Mouse (Mus musculus): Measurements from ENCODE around the gene Plod3.
"Not testable (repeated sequence)": the region's sequence is repeated elsewhere in the genome, so short reads cannot be mapped to it uniquely, and the experiment has no call there.

Gene Plod3

DNA sequence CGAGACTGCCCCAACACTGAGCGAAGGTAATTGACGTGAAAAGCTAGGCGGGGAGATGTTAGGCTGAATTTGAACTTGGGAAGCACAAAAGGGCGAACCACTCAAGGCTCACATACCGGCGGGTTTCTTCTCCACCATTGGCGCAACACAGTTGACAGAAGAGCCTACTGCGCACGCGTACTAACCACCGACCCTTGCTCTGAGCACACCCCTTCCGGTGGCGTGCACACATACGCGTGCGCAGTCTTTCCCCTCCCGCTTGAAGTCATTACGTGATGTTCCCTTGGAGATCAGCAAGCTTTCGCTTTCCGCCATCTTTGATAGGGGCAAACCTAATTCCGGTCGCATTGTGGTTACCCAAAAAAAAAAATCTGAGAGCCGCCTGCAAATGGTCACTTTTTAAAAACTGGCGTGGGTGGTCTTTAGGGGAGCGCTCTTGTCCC, at the start of gene Plod3:
Gene Plod3, plus strand, starts transcription at position 325 of the 443 bp plus-strand sequence.
- peak; percentile 99 for DNase-seq (ENCODE audit: low read depth, low spot score)

- no peak for DNase-seq (ENCODE audit: low read depth, low spot score)
Measured at GRCm38 (mm10) chr5:136937621-136938020, 49.2 kb upstream of the Plod3 start.

DNA sequence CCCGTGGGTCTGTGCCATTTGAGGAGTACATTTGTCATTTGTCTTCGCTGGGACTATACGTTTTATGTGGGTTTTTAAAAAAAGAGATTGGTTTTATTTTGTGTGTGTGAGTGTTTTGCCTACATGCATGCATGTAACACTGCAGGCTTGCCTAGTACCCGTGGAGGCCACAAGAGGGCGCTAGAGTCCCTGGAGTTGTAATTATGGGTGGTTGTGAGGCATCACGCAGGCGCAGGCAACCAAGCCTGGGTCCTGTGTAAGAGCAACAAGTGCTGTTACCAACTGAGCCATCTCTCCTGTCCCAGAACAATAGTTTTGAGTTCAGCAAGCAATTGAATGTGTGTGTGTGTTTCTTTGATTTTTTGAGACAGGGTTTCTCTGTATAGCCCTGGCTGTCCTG, 47.5 kb upstream of the Plod3 start:
- no peak for DNase-seq (ENCODE audit: low read depth, low spot score)

- DNase-seq (ENCODE audit: low read depth, low spot score) = not testable (repeated sequence)
Measured at GRCm38 (mm10) chr5:136940029-136940428, 46.8 kb upstream of the Plod3 start.

GRCm38 (mm10) chr5:136940845-136941560, 45.8 kb upstream of the Plod3 start:
- DNase-seq (ENCODE audit: low read depth, low spot score) = no peak

- no peak for DNase-seq (ENCODE audit: low read depth, low spot score)
Measured at GRCm38 (mm10) chr5:136942781-136943180, 44.0 kb upstream of the Plod3 start.

DNA sequence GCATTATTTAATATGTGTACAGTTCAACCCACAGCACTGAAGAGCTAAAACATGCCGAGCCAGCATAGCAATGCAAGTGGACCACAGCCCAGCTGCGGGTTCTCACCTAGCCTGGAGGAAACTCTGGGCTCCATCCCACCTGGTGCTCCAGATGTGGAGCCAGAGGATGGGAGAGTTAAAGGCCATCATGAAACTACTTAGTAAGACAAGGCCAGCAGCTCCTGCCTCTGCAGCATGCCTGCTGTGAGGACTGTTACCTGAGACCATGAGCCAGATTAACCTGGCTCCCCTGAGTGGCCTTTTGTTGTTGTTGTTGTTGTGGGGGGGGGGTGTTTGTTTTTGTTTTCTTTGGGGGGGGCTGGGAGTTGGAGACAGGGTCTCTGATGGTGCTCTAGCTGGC, 43.4 kb upstream of the Plod3 start:
- DNase-seq (ENCODE audit: low read depth, low spot score) = no peak

DNA sequence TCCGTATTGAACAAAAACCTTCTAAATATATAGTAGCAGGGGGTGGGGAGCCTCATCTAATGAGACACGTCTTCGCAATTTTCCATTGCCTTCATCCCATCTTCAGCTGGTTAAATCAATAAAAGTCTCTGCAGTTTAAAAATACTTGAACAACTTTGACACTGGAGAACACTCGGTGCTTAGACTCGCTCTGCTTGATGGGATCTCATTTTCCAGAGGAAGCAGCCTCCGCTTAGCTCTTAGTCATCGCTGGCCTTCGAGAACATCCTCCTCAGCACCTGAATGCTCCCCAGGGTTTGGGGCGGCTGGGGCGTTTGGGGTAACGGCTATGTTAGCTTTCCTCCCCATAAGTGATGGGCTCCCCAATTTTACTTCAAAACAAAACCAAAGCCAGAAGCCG, 41.7 kb upstream of the Plod3 start:
- DNase-seq (ENCODE audit: low read depth, low spot score) = no peak

DNA sequence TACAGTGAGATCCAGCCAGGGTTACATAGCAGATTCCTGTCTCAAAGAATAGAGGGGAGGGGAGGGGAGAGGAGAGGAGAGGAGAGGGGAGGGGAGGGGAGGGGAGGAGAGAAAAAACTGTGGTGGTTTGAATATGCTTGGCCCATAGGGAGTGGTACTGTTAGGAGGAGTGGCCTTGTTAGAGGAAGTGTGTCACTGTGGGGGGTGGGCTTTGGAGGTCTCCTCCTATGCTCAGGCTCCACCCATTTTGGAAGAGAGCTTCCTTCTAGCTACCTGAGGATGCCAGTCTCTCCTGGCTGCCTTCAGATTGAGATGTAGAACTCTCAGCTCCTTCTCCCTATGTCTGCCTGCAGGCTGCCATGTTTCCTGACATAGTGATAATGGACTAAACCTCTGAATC, 38.9 kb upstream of the Plod3 start:
- DNase-seq (ENCODE audit: low read depth, low spot score) = no peak

DNA sequence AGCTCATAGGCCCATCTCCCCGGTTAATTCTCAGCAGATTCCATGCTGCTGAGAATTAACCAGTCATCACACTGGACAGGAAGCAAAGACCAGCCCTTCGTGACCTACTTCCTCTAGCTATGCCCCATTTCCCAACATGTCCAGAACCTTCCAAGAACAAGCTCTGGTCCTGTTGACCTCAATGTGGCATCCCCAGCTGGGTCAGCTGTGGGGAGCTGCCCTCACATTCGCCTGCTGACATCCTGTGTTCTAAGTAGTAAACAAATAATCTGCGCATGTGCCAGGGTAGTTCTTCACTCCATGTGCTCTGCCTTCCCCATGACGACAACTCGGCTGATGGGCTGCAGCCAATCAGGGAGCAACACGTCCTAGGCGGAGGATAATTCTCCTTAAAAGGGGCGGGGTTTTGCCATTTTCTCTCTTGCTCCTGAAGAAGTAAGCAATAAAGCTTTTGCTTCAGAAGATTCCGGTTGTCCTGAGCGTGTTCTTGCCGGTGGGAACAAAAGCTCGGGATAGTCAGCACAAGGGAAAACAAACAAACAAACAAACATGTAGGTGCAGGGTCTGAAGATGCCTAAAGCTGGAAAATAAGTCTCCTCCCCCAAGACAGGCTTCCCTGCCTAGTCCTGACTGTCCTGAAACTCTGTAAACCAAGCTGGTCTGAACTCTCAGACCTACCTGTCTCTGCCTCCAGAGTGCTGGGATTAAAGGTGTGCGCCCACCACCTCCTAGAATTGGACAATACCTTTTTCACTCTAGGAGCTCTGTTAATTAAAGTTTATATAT, 37.1 kb upstream of the Plod3 start:
- DNase-seq (ENCODE audit: low read depth, low spot score) = not testable (repeated sequence)

GRCm38 (mm10) chr5:136950521-136950920, 36.3 kb upstream of the Plod3 start:
- DNase-seq (ENCODE audit: low read depth, low spot score) = no peak

DNA sequence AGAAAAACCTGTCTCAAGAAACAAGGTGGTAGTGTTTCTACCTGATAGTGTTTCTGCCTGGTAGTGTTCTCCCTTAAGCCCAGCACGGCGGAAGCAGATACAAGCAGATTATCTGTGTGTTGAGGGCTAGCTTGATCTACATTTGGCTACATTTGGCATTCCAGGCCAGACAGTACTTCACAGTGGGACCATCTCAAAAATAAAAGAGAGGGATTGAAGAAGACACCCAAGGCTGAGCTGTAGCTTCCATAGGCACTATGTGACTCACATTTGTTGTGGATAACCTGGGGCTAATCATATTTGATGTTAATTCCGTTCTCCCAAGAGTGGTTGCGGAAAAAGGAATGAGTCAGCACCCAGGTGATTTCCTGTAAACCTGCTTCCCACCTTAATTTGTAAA, 34.7 kb upstream of the Plod3 start:
- DNase-seq (ENCODE audit: low read depth, low spot score) = no peak

DNA sequence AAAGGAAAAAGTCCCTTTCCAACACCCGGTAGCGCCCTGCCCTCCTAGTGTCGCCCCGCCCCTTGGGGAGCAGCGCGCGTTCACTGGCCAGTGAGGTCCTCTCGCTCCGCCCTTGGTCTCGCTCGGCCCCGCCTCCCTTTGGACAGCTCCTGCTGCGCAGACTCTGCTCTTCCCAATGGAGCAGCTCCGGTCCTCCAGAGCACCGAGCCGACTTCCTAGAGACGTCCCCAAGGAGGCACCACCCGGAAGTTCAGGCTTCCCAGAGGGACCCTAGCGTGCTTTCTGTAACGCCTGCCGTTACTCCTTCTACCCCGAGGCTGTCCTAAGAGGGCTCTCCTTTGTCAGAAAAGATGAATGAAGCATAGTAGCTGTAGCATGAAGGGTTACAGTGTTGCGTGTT, 33.8 kb upstream of the Plod3 start, which contains the start of gene Fis1:
Gene Fis1, plus strand, starts transcription at position 261 of the 400 bp plus-strand sequence.
- peak; percentile 95 for DNase-seq (ENCODE audit: low read depth, low spot score)

DNA sequence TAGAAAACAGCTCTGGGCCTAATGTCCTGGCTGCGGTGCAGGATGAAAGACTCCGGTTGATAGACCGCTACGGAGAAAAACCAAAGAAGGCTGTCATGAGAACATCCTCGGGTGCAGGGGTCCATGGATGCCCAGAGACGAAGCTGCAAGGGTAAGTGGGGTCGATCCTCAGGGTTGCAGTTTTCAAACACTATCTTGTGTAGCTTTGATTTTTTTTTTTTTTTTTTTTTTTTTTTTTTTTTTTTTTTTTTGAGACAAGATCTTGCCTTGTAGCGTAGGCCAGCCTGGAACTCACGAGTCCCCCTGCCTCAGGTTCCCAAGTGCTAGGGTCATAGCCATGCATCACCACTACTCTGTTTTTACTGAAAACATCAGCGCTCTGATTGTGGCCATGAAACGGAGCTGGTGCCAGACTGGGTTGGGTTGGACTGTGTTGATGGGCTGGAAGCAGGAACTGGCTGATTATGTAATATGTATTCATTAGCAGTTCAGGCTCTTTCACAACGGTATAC, 33.3 kb upstream of the Plod3 start:
- DNase-seq (ENCODE audit: low read depth, low spot score) = peak; percentile 53

GRCm38 (mm10) chr5:136955622-136956021, 31.2 kb upstream of the Plod3 start:
- DNase-seq (ENCODE audit: low read depth, low spot score) = no peak

- no peak for DNase-seq (ENCODE audit: low read depth, low spot score)
Measured at GRCm38 (mm10) chr5:136957250-136957649, 29.6 kb upstream of the Plod3 start.

GRCm38 (mm10) chr5:136958991-136959605, 27.7 kb upstream of the Plod3 start:
- DNase-seq (ENCODE audit: low read depth, low spot score) = no peak

DNA sequence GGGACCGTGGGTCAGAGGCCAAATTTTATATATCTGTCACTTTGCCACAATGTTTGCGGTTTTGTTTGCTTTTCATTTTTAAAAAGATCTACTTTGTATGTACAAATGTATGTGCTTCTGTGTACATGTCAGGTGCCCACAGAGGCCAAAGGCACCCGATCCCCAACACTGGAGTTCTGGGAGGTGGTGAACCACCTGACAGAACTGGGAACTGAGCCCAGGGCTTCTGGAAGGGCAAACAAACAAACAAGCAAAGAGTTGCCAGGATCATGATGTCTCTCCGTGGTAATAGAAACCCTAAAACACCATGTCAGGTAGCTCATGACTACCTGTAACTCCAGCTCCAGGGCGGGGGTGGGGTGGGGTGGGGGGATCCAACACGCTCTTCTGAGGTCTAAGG, 26.8 kb upstream of the Plod3 start:
- DNase-seq (ENCODE audit: low read depth, low spot score) = no peak

GRCm38 (mm10) chr5:136961334-136961982, 25.4 kb upstream of the Plod3 start:
- no peak for DNase-seq (ENCODE audit: low read depth, low spot score)

- peak; percentile 85 for DNase-seq (ENCODE audit: low read depth, low spot score)
Measured at GRCm38 (mm10) chr5:136961983-136962461, 24.8 kb upstream of the Plod3 start.

DNA sequence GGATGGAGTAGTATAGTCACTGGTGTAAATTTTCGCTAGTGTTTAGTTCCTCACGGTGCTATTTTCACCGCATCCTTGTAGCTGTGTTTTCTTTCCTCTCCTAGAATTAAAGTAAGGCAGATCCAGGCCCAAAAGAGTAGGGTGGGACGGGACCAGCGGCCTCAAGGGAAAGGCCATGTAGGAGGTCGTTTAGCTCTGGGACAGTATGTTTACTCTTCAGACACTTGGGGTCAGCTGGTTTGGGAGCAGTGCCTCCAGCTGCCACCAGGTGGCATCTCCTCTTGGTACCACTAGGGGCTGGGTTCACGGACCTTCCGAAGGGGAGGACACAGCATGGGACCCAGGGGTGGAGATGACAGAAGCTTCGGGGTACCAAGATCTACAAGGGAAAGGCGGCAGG, 24.3 kb upstream of the Plod3 start:
- DNase-seq (ENCODE audit: low read depth, low spot score) = peak; percentile 66

Data from skeletal muscle tissue, adult 2 months (tissue).